Mouse (Mus musculus) lung, postnatal 0 days (tissue): ENCODE results near the gene Zmat5.

Experiments used
- CTCF ChIP-seq: IDR thresholded peaks from 2 replicates; pipeline ENCODE4 v1.5.1; 2016; ENCODE audit warnings: antibody characterized with exemption, mild to moderate bottlenecking
- EP300 ChIP-seq: IDR thresholded peaks from 2 replicates; pipeline ENCODE4 v1.6.1; 2016; ENCODE audit warnings: antibody characterized with exemption, mild to moderate bottlenecking, control low read depth

DNA sequence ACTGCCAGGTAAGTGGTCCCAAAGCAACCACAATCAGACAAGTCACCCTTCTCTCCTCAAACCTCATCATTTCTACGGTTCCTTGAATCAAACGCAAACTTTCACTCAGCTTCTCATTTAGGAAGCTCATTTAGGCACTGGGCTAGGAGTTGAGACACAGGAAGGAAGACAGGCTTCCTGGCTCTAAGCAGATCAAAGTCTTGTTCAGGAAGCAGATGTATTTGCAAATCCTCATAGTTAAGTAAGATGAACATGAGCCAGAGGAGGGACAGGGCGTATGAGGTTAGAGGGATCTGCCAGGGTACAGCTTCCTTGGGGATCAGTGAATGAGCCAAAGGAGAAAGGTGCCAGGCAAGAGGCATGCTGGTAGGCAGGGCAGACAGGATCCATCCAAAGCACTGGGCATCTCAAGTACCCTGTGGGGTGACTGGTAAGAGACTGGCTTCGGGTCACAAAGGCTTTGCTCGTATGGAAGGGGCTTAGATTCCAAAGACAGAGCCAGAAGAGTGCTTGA is 80.2 kb downstream of the Zmat5 start:
- TF ChIP-seq CTCF (no peak), EP300 (peak; percentile 69; the same call in 1 of the 2 replicates)
